Mouse (Mus musculus) stomach, postnatal 0 days (tissue): Measurements from ENCODE around the gene Apoa2.

Experiments used
- CTCF ChIP-seq: IDR thresholded peaks from 2 replicates; pipeline ENCODE4 v1.5.1; 2016; ENCODE audit warnings: antibody characterized with exemption, low read depth, mild to moderate bottlenecking, moderate library complexity
- EP300 ChIP-seq: optimal IDR thresholded peaks from 2 replicates; pipeline ENCODE3; 2016; ENCODE audit warnings: antibody characterized with exemption

GRCm38 (mm10) chr1:171250680-171251593 lies 26.1 kb downstream of the Apoa2 start, which contains the start of gene Ndufs2:
- no peak for TF ChIP-seq CTCF
- no peak for TF ChIP-seq EP300
